Comparison of ENCODE assay signal across 9 mouse cellular contexts in the genomic region with DNA sequence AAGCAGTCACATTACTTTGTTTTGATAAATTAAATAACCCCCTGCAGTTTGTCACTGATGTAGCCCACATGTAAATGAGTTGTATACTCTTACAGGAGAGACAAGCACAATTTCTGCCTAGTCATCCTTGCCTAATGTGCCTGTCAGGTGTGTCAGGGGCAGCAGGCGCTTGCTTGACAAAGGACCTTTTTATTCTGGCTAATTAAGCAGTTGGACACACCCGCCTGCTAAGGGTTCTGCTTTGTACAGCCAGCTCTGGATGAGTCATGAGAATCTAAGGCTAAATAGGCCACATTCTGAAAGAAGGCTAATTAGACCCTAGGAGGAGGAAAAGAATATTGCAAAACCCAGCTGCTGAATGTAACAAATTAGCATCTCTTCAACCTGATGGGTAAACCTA.
DNase-seq lines count a peak whose midpoint lies in the region; ATAC-seq and TF ChIP-seq lines count a peak whose summit lies in the region.
"Had no signal": no experiment of that assay in that cellular context is flagged by ENCODE, and none has a peak within 500 bp of the region (broad histone marks: within the 10 kb centered on the region; RNA-seq: fewer than 3 reads in every experiment).

No protein-coding gene starts in this region.

- no peak overlapping the region for H3K27ac ChIP-seq in liver, postnatal 0 days (ENCODE audit: low read depth)
- H3K27ac ChIP-seq in cerebellum, adult 2 months (ENCODE audit: insufficient read depth, low read length), result no peak overlapping the region
- no peak overlapping the region for H3K27ac ChIP-seq in liver, embryonic 16.5 days (ENCODE audit: low read length)
- H3K27ac ChIP-seq in limb, embryonic 10.5 days, result no peak overlapping the region
- H3K27ac ChIP-seq: limb, embryonic 12.5 days had no signal

- no peak for TF ChIP-seq EP300 in liver, postnatal 0 days (IDR thresholded peaks at IDR 0.05; ENCODE audit: low read depth)

- no peak overlapping the region for H3K4me3 ChIP-seq in liver, postnatal 0 days (ENCODE audit: low read depth, low read length)
- H3K4me3 ChIP-seq in cerebellum, adult 2 months (replicated peaks; ENCODE audit: insufficient read depth, low read depth, low read length), result no peak overlapping the region
- no peak overlapping the region for H3K4me3 ChIP-seq in liver, embryonic 16.5 days (ENCODE audit: low read depth, low read length)
- H3K4me3 ChIP-seq in limb, embryonic 10.5 days, result no peak overlapping the region
- H3K4me3 ChIP-seq: limb, embryonic 12.5 days had no signal

- H3K4me2 ChIP-seq in liver, postnatal 0 days (ENCODE audit: low read depth, low read length), result no peak overlapping the region
- H3K4me2 ChIP-seq in liver, embryonic 16.5 days (ENCODE audit: low read depth, low read length), result no peak overlapping the region
- H3K4me2 ChIP-seq: limb, embryonic 12.5 days had no signal

- no peak for TF ChIP-seq CTCF in liver, postnatal 0 days (IDR thresholded peaks at IDR 0.05; ENCODE audit: low read depth)
- TF ChIP-seq CTCF in cerebellum, adult 2 months (IDR thresholded peaks at IDR 0.05; ENCODE audit: borderline replicate concordance, insufficient read depth, low read depth, low read length), result no peak

- no peak for TF ChIP-seq POLR2A in cerebellum, adult 2 months (IDR thresholded peaks at IDR 0.05; ENCODE audit: borderline replicate concordance, insufficient read depth, low read length)

- H3K4me1 ChIP-seq in liver, postnatal 0 days (ENCODE audit: insufficient read depth), result peaks cover 3% of the 10 kb centered on the region; the same call in 1 of the 2 replicates
- peaks cover 8% of the 10 kb centered on the region for H3K4me1 ChIP-seq in cerebellum, adult 2 months (ENCODE audit: control insufficient read depth, insufficient read depth, low read length)
- peaks cover 20% of the 10 kb centered on the region for H3K4me1 ChIP-seq in liver, embryonic 16.5 days (ENCODE audit: control insufficient read depth, low read depth, low read length)
- peaks cover 5% of the 10 kb centered on the region for H3K4me1 ChIP-seq in limb, embryonic 10.5 days

- H3K9me3 ChIP-seq in liver, postnatal 0 days (ENCODE audit: low read length), result no peaks in the 10 kb centered on the region
- no peaks in the 10 kb centered on the region for H3K9me3 ChIP-seq in liver, embryonic 16.5 days (replicated peaks; ENCODE audit: control insufficient read depth, low read length)
- no peaks in the 10 kb centered on the region for H3K9me3 ChIP-seq in limb, embryonic 10.5 days (replicated peaks)
- H3K9me3 ChIP-seq: limb, embryonic 12.5 days had no signal

- H3K9ac ChIP-seq in liver, postnatal 0 days (replicated peaks), result no peak overlapping the region
- no peak overlapping the region for H3K9ac ChIP-seq in liver, embryonic 16.5 days (ENCODE audit: low read depth, low read length)
- H3K9ac ChIP-seq: limb, embryonic 12.5 days had no signal

- no peaks in the 10 kb centered on the region for H3K36me3 ChIP-seq in liver, postnatal 0 days (replicated peaks; ENCODE audit: insufficient read depth, low read length)
- H3K36me3 ChIP-seq in liver, embryonic 16.5 days (ENCODE audit: control insufficient read depth, insufficient read depth), result no peaks in the 10 kb centered on the region
- H3K36me3 ChIP-seq in limb, embryonic 10.5 days, result peaks cover 6% of the 10 kb centered on the region

- H3K27me3 ChIP-seq in liver, postnatal 0 days (ENCODE audit: insufficient read depth, low read length), result no peaks in the 10 kb centered on the region
- H3K27me3 ChIP-seq in cerebellum, adult 2 months (ENCODE audit: control insufficient read depth, insufficient read depth, low read length), result no peaks in the 10 kb centered on the region
- no peaks in the 10 kb centered on the region for H3K27me3 ChIP-seq in liver, embryonic 16.5 days (ENCODE audit: control insufficient read depth, insufficient read depth, low read depth, low read length)
- H3K27me3 ChIP-seq in limb, embryonic 10.5 days (ENCODE audit: low read depth, poor library complexity, severe bottlenecking), result no peaks in the 10 kb centered on the region
- H3K27me3 ChIP-seq: limb, embryonic 12.5 days had no signal

- 57% methylated on average over 2 of the region's 2 CpGs for WGBS in liver, postnatal 0 days (ENCODE audit: insufficient replicate concordance)
- 5% methylated on average over 2 of the region's 2 CpGs for WGBS in cerebellum, adult 2 months
- 28% methylated on average over 2 of the region's 2 CpGs for WGBS in liver, embryonic 16.5 days (ENCODE audit: insufficient replicate concordance)
- 47% methylated on average over 2 of the region's 2 CpGs for WGBS in limb, embryonic 10.5 days

- peak; percentile 32 for DNase-seq in liver
- no peak for DNase-seq in liver, postnatal 0 days
- peak; percentile 47 to 83 for DNase-seq in cerebellum, adult 2 months
- DNase-seq in forelimb bud, embryonic 11.5 days (ENCODE audit: low read depth, low spot score), result peak; percentile 9
- no peak for DNase-seq in limb, embryonic 10.5 days (ENCODE audit: low spot score)
- DNase-seq in thymus, postnatal 25 days, result no peak

- no peak for ATAC-seq in liver, postnatal 0 days
- 0 out of 2 replicates have a peak, but pooled peaks have one; percentile 8 for ATAC-seq in liver, embryonic 16.5 days (ENCODE audit: low read depth)
- no peak for ATAC-seq in erythroid progenitor cell, adult 5-6 weeks (replicated peaks; ENCODE audit: low FRiP score, poor library complexity, severe bottlenecking)

Comparison
In these comparisons a context has a peak if more than half of its experiments do, and no peak if none do; other contexts are left out.
1. DNase-seq: peak in liver (single experiment), cerebellum, adult 2 months (2 of 2) and forelimb bud, embryonic 11.5 days (single experiment); none in liver, postnatal 0 days (single experiment), limb, embryonic 10.5 days (single experiment) and thymus, postnatal 25 days (single experiment).